ENCODE assay signal across 18 mouse cellular contexts in the genomic region with DNA sequence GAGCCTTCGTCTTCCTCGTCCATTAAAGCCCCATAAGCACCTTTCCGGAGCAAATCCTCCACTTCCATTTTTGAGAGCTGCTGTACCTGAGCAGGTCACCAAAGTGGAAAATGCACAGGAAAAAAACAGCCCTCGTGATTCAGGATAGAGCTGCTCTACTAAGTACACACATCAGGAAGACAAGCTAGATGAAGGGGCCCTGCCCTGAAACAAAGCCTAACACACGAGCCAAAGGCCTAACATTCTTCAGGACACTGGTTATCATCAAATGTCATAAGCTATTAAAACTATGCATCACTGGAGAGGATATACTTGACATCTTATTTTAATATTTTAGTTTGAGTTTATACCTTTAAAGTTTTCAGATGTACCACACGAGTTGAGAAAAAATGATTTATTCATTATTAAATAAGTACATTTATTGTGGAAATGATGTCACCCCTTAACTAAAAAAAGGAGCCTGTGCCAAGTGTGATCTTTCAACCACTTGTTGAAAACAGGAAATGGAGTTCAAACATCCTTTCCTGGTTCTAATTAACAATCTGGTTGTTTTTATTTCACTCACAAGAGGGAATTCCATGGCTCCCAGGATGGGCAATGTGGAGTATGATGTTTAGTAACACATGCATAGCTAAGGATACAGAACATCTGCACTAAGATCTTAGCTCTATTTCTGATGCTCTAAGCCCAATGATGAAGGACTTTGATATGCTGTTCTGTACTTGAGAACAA.
DNase-seq lines count a peak whose midpoint lies in the region; ATAC-seq and TF ChIP-seq lines count a peak whose summit lies in the region.
"Had no signal": no experiment of that assay in that cellular context is flagged by ENCODE, and none has a peak within 500 bp of the region (broad histone marks: within the 10 kb centered on the region; RNA-seq: fewer than 3 reads in every experiment).

No protein-coding gene starts in this region.

- no peak overlapping the region for H3K27ac ChIP-seq in heart, embryonic 10.5 days
- no peak overlapping the region for H3K27ac ChIP-seq in limb, embryonic 14.5 days (replicated peaks; ENCODE audit: low read depth, low read length)
- no peak overlapping the region for H3K27ac ChIP-seq in limb, embryonic 10.5 days
- H3K27ac ChIP-seq in embryonic facial prominence, embryonic 15.5 days (replicated peaks), result peak overlapping the region; percentile 65
- H3K27ac ChIP-seq in forebrain, embryonic 11.5 days (ENCODE audit: low read depth, low read length), result no peak overlapping the region
- H3K27ac ChIP-seq in midbrain, embryonic 16.5 days (ENCODE audit: low read length), result no peak overlapping the region
- H3K27ac ChIP-seq: embryonic facial prominence, embryonic 13.5 days; forebrain, embryonic 13.5 days; hindbrain, embryonic 12.5 days; kidney, embryonic 15.5 days had no signal

- no peak overlapping the region for H3K9ac ChIP-seq in limb, embryonic 14.5 days (ENCODE audit: low read depth, low read length, severe bottlenecking)
- no peak overlapping the region for H3K9ac ChIP-seq in embryonic facial prominence, embryonic 15.5 days
- no peak overlapping the region for H3K9ac ChIP-seq in forebrain, embryonic 11.5 days (ENCODE audit: low read length)
- H3K9ac ChIP-seq in midbrain, embryonic 16.5 days (ENCODE audit: low read depth, low read length), result no peak overlapping the region
- H3K9ac ChIP-seq: embryonic facial prominence, embryonic 13.5 days; forebrain, embryonic 13.5 days; hindbrain, embryonic 12.5 days; kidney, embryonic 15.5 days had no signal

- H3K4me2 ChIP-seq in limb, embryonic 14.5 days (replicated peaks; ENCODE audit: low read depth, low read length, severe bottlenecking), result no peak overlapping the region
- H3K4me2 ChIP-seq in embryonic facial prominence, embryonic 15.5 days (replicated peaks), result no peak overlapping the region
- H3K4me2 ChIP-seq in forebrain, embryonic 11.5 days (ENCODE audit: low read depth, low read length, severe bottlenecking), result no peak overlapping the region
- no peak overlapping the region for H3K4me2 ChIP-seq in midbrain, embryonic 16.5 days (ENCODE audit: low read length)
- H3K4me2 ChIP-seq: embryonic facial prominence, embryonic 13.5 days; forebrain, embryonic 13.5 days; hindbrain, embryonic 12.5 days; kidney, embryonic 15.5 days; midbrain, embryonic 11.5 days had no signal

- H3K36me3 ChIP-seq in heart, embryonic 10.5 days, result peaks cover 57% of the 10 kb centered on the region
- peaks cover 69% of the 10 kb centered on the region for H3K36me3 ChIP-seq in limb, embryonic 14.5 days (ENCODE audit: control insufficient read depth, insufficient read depth, low read length)
- peaks cover 81% of the 10 kb centered on the region for H3K36me3 ChIP-seq in limb, embryonic 10.5 days
- H3K36me3 ChIP-seq in embryonic facial prominence, embryonic 15.5 days, result peaks cover 41% of the 10 kb centered on the region
- H3K36me3 ChIP-seq in forebrain, embryonic 11.5 days (ENCODE audit: control insufficient read depth, insufficient read depth, low read length), result peaks cover 3% of the 10 kb centered on the region; the same call in 1 of the 2 replicates
- H3K36me3 ChIP-seq in midbrain, embryonic 16.5 days (ENCODE audit: control insufficient read depth, insufficient read depth, low read length), result peaks cover 22% of the 10 kb centered on the region

- no peak overlapping the region for H3K4me3 ChIP-seq in heart, embryonic 10.5 days
- H3K4me3 ChIP-seq in limb, embryonic 14.5 days (replicated peaks; ENCODE audit: low read length), result no peak overlapping the region
- no peak overlapping the region for H3K4me3 ChIP-seq in limb, embryonic 10.5 days
- no peak overlapping the region for H3K4me3 ChIP-seq in embryonic facial prominence, embryonic 15.5 days (replicated peaks)
- H3K4me3 ChIP-seq in forebrain, embryonic 11.5 days (ENCODE audit: low read depth, low read length), result no peak overlapping the region
- no peak overlapping the region for H3K4me3 ChIP-seq in midbrain, embryonic 16.5 days (ENCODE audit: low read depth, low read length)
- H3K4me3 ChIP-seq: embryonic facial prominence, embryonic 13.5 days; forebrain, embryonic 13.5 days; hindbrain, embryonic 12.5 days; kidney, embryonic 15.5 days had no signal

- WGBS in heart, embryonic 10.5 days, result 66% methylated on average over 6 of the region's 6 CpGs
- WGBS in limb, embryonic 14.5 days, result 65% methylated on average over 6 of the region's 6 CpGs
- 73% methylated on average over 6 of the region's 6 CpGs for WGBS in limb, embryonic 10.5 days
- WGBS in embryonic facial prominence, embryonic 15.5 days, result 56% methylated on average over 6 of the region's 6 CpGs
- WGBS in forebrain, embryonic 11.5 days, result 87% methylated on average over 6 of the region's 6 CpGs
- 90% methylated on average over 6 of the region's 6 CpGs for WGBS in midbrain, embryonic 16.5 days

- TF ChIP-seq POLR2A in limb, embryonic 14.5 days (IDR thresholded peaks at IDR 0.05; ENCODE audit: borderline replicate concordance, extremely low read depth, insufficient read depth, insufficient read length), result no peak

- no peaks in the 10 kb centered on the region for H3K27me3 ChIP-seq in heart, embryonic 10.5 days (ENCODE audit: insufficient read depth, poor library complexity, severe bottlenecking)
- H3K27me3 ChIP-seq in limb, embryonic 14.5 days (ENCODE audit: control insufficient read depth, insufficient read depth, low read length), result no peaks in the 10 kb centered on the region
- H3K27me3 ChIP-seq in limb, embryonic 10.5 days (ENCODE audit: low read depth, poor library complexity, severe bottlenecking), result no peaks in the 10 kb centered on the region
- no peaks in the 10 kb centered on the region for H3K27me3 ChIP-seq in embryonic facial prominence, embryonic 15.5 days
- no peaks in the 10 kb centered on the region for H3K27me3 ChIP-seq in forebrain, embryonic 11.5 days (ENCODE audit: control insufficient read depth, insufficient read depth, low read length)
- H3K27me3 ChIP-seq in midbrain, embryonic 16.5 days (ENCODE audit: control insufficient read depth, insufficient read depth, low read depth, low read length), result no peaks in the 10 kb centered on the region
- H3K27me3 ChIP-seq: embryonic facial prominence, embryonic 13.5 days; forebrain, embryonic 13.5 days; hindbrain, embryonic 12.5 days; kidney, embryonic 15.5 days had no signal

- H3K9me3 ChIP-seq in heart, embryonic 10.5 days, result no peaks in the 10 kb centered on the region
- no peaks in the 10 kb centered on the region for H3K9me3 ChIP-seq in limb, embryonic 14.5 days (ENCODE audit: control insufficient read depth, low read length)
- no peaks in the 10 kb centered on the region for H3K9me3 ChIP-seq in limb, embryonic 10.5 days (replicated peaks)
- H3K9me3 ChIP-seq in embryonic facial prominence, embryonic 15.5 days (replicated peaks), result no peaks in the 10 kb centered on the region
- no peaks in the 10 kb centered on the region for H3K9me3 ChIP-seq in forebrain, embryonic 11.5 days (ENCODE audit: control insufficient read depth, low read length)
- no peaks in the 10 kb centered on the region for H3K9me3 ChIP-seq in midbrain, embryonic 16.5 days (replicated peaks; ENCODE audit: control insufficient read depth, low read length, poor library complexity, severe bottlenecking)
- H3K9me3 ChIP-seq: embryonic facial prominence, embryonic 13.5 days; forebrain, embryonic 13.5 days; hindbrain, embryonic 12.5 days; kidney, embryonic 15.5 days had no signal

- peaks cover 5% of the 10 kb centered on the region for H3K4me1 ChIP-seq in heart, embryonic 10.5 days
- no peaks in the 10 kb centered on the region for H3K4me1 ChIP-seq in limb, embryonic 14.5 days (ENCODE audit: control insufficient read depth, insufficient read depth, low read length)
- H3K4me1 ChIP-seq in limb, embryonic 10.5 days, result peaks cover 9% of the 10 kb centered on the region
- H3K4me1 ChIP-seq in embryonic facial prominence, embryonic 15.5 days, result no peaks in the 10 kb centered on the region
- H3K4me1 ChIP-seq in forebrain, embryonic 11.5 days (replicated peaks; ENCODE audit: control insufficient read depth, insufficient read depth, low read length), result no peaks in the 10 kb centered on the region
- no peaks in the 10 kb centered on the region for H3K4me1 ChIP-seq in midbrain, embryonic 16.5 days (ENCODE audit: control insufficient read depth, insufficient read depth, low read length)
- H3K4me1 ChIP-seq: embryonic facial prominence, embryonic 13.5 days; forebrain, embryonic 13.5 days; hindbrain, embryonic 12.5 days; kidney, embryonic 15.5 days had no signal

- DNase-seq in heart, adult 8-10 months (ENCODE audit: low spot score), result peak; percentile 40
- DNase-seq in heart, embryonic 10.5 days (ENCODE audit: low spot score), result no peak
- peak; percentile 39 for DNase-seq in limb, embryonic 14.5 days (ENCODE audit: low spot score)
- no peak for DNase-seq in limb, embryonic 10.5 days (ENCODE audit: low spot score)
- DNase-seq in lung, postnatal 10 days, result peak; percentile 27
- no peak for DNase-seq in forebrain, embryonic 11.5 days (ENCODE audit: low spot score)
- DNase-seq: adrenal gland, postnatal 25 days; cerebellum, postnatal 14 days; layer of hippocampus, adult 9-11 months; right cerebral cortex, postnatal 25 days; thymus, postnatal 14 days had no signal

- ATAC-seq in limb, embryonic 14.5 days (ENCODE audit: low FRiP score, low read depth), result no peak
- ATAC-seq in embryonic facial prominence, embryonic 15.5 days (ENCODE audit: insufficient number of reproducible peaks, low FRiP score, low TSS enrichment, low read depth), result no peak
- no peak for ATAC-seq in forebrain, embryonic 11.5 days (replicated peaks; ENCODE audit: low FRiP score)
- ATAC-seq in midbrain, embryonic 16.5 days, result no peak
- ATAC-seq: forebrain, embryonic 13.5 days had no signal

Comparison
In these comparisons a context has a peak if more than half of its experiments do, and no peak if none do; other contexts are left out.
1. DNase-seq: peak in heart, adult 8-10 months (single experiment), limb, embryonic 14.5 days (single experiment) and lung, postnatal 10 days (single experiment); none in heart, embryonic 10.5 days (single experiment), limb, embryonic 10.5 days (single experiment) and forebrain, embryonic 11.5 days (single experiment).